Mouse (Mus musculus): Measurements from ENCODE around the gene Pgpep1l.
"Not testable (repeated sequence)": the region's sequence is repeated elsewhere in the genome, so short reads cannot be mapped to it uniquely, and the experiment has no call there.

Pgpep1l gene

GRCm38 (mm10) chr7:68282304-68283132, 18.5 kb upstream of the Pgpep1l start:
- DNase-seq (ENCODE audit: low spot score) = no peak

- DNase-seq (ENCODE audit: low spot score) = no peak
Observed at GRCm38 (mm10) chr7:68281341-68281740, 17.3 kb upstream of the Pgpep1l start.

- DNase-seq (ENCODE audit: low spot score) = no peak
Observed at GRCm38 (mm10) chr7:68280352-68280869, 16.4 kb upstream of the Pgpep1l start.

GRCm38 (mm10) chr7:68279481-68279880, 15.4 kb upstream of the Pgpep1l start:
- no peak for DNase-seq (ENCODE audit: low spot score)

GRCm38 (mm10) chr7:68278908-68279307, 14.9 kb upstream of the Pgpep1l start:
- no peak for DNase-seq (ENCODE audit: low spot score)

- no peak for DNase-seq (ENCODE audit: low spot score)
Observed at GRCm38 (mm10) chr7:68278385-68278784, 14.4 kb upstream of the Pgpep1l start.

- DNase-seq (ENCODE audit: low spot score) = no peak
Observed at GRCm38 (mm10) chr7:68277897-68278270, 13.9 kb upstream of the Pgpep1l start.

- DNase-seq (ENCODE audit: low spot score) = no peak
Observed at GRCm38 (mm10) chr7:68277054-68277896, 13.2 kb upstream of the Pgpep1l start.

- no peak for DNase-seq (ENCODE audit: low spot score)
Observed at GRCm38 (mm10) chr7:68275838-68276731, 12.1 kb upstream of the Pgpep1l start.

- not testable (repeated sequence) for DNase-seq (ENCODE audit: low spot score)
Observed at GRCm38 (mm10) chr7:68275445-68275837, 11.4 kb upstream of the Pgpep1l start.

- no peak for DNase-seq (ENCODE audit: low spot score)
Observed at GRCm38 (mm10) chr7:68274951-68275350, 10.9 kb upstream of the Pgpep1l start.

- DNase-seq (ENCODE audit: low spot score) = no peak
Observed at GRCm38 (mm10) chr7:68274218-68274617, 10.2 kb upstream of the Pgpep1l start.

- DNase-seq (ENCODE audit: low spot score) = no peak
Observed at GRCm38 (mm10) chr7:68273515-68273914, 9.5 kb upstream of the Pgpep1l start, which contains the start of gene Fam169b. Fam169b (plus strand) TSS chr7:68273839.

- DNase-seq (ENCODE audit: low spot score) = no peak
Observed at GRCm38 (mm10) chr7:68272607-68273006, 8.6 kb upstream of the Pgpep1l start.

GRCm38 (mm10) chr7:68271816-68272215, 7.8 kb upstream of the Pgpep1l start:
- no peak for DNase-seq (ENCODE audit: low spot score)

GRCm38 (mm10) chr7:68270551-68270950, 6.5 kb upstream of the Pgpep1l start:
- DNase-seq (ENCODE audit: low spot score) = no peak

GRCm38 (mm10) chr7:68266691-68267090, 2.7 kb upstream of the Pgpep1l start:
- no peak for DNase-seq (ENCODE audit: low spot score)

- no peak for DNase-seq (ENCODE audit: low spot score)
Observed at GRCm38 (mm10) chr7:68265391-68265790, 1.4 kb upstream of the Pgpep1l start.

GRCm38 (mm10) chr7:68264531-68264930, 498 bp upstream of the Pgpep1l start:
- DNase-seq (ENCODE audit: low spot score) = peak; percentile 19

- DNase-seq (ENCODE audit: low spot score) = no peak
Observed at GRCm38 (mm10) chr7:68263346-68264027, 546 bp downstream of the Pgpep1l start.

GRCm38 (mm10) chr7:68262612-68263200, 1.3 kb downstream of the Pgpep1l start:
- no peak for DNase-seq (ENCODE audit: low spot score)
